Mouse (Mus musculus) ES-E14 (cell line): Measurements from ENCODE around the gene Bmp8a.

Source experiments
- CHD2 ChIP-seq: IDR thresholded peaks from 2 replicates; pipeline ENCODE4 v1.6.1; 2014; ENCODE audit warnings: mild to moderate bottlenecking, low read depth, low read length, inconsistent platforms
- HCFC1 ChIP-seq: IDR thresholded peaks from 2 replicates; pipeline ENCODE4 v1.6.1; 2012; ENCODE audit warnings: low read length, inconsistent platforms, borderline replicate concordance; ENCODE audit not compliant: insufficient read depth
- MAFK ChIP-seq: IDR thresholded peaks from 2 replicates; pipeline ENCODE4 v1.6.1; 2014; ENCODE audit warnings: mild to moderate bottlenecking, low read depth, low read length, inconsistent platforms; ENCODE audit not compliant: insufficient read depth
- ZC3H11A ChIP-seq: IDR thresholded peaks from 2 replicates; pipeline ENCODE4 v1.6.1; 2012; ENCODE audit warnings: low read depth, mild to moderate bottlenecking, inconsistent platforms, low read length, borderline replicate concordance
- ZNF384 ChIP-seq: IDR thresholded peaks from 2 replicates; pipeline ENCODE4 v1.6.1; 2012; ENCODE audit warnings: low read depth, low read length, inconsistent platforms

DNA sequence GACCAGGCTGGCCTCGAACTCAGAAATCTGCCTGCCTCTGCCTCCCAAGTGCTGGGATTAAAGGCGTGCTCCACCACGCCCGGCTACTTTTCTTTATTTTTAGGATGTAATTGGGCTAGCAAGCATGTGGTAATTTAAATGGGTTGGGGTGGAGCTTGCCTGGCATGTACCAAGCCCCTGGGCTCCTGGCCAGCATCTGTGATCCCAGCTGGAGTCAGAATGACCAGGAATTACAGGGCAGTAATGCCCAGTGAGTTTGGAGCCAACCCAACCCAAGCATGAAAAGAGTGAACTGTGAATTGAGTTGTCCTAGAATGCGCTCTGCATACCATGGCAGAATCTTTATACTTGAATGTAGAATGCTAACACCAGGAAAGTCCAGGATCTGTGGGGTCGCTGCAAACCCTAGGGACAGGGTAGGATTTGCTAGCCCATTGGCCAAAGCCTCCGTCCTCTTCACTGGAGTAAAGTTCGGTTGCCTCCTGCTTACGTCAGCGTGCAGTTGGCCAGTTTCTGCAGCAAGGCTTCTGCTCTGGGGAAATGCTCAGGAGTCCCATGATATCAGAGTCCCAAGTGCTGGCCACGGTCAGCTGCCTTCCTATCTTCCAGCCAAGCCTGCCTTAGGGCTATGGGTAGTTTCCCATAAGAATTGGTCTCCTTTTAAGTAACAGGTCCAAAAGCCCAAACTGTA lies 43.9 kb downstream of the Bmp8a start:
- TF ChIP-seq ZNF384 (no peak), MAFK (no peak), ZC3H11A (no peak), CHD2 (no peak), HCFC1 (no peak)
